Mouse (Mus musculus) intestine, postnatal 0 days (tissue): ENCODE measurements at regions not wholly inside any gene's neighbourhood (a gene's known extent, or its start where the extent isn't known, plus 50 kb on each side); places are given as distances from the start of the nearest gene placed in this dataset.

ENCODE experiments used
- ATAC-seq: fragments of 200-750 bp; cut with Nextera tagmentation; 2 replicates; pipeline ENCODE4 v1.8.0; 2017; ENCODE audit warnings: mild to moderate bottlenecking, moderate TSS enrichment, moderate library complexity
- H3K27ac ChIP-seq: fragments of 300-500 bp; sonication (generic); 2 replicates; pipeline ENCODE4 v1.5.1; 2014; ENCODE audit warnings: mild to moderate bottlenecking, low read depth, low read length, moderate library complexity
- H3K27me3 ChIP-seq: fragments of 300-500 bp; sonication (generic); replicated peaks from 2 replicates; pipeline ENCODE4 v1.6.1; 2014; ENCODE audit warnings: low read length, mixed read lengths; ENCODE audit not compliant: control insufficient read depth, insufficient read depth
- H3K36me3 ChIP-seq: fragments of 300-500 bp; sonication (generic); 2 replicates; pipeline ENCODE4 v1.6.1; 2014; ENCODE audit warnings: mild to moderate bottlenecking, moderate library complexity; ENCODE audit not compliant: control insufficient read depth, insufficient read depth
- H3K4me1 ChIP-seq: fragments of 300-500 bp; sonication (generic); replicated peaks from 2 replicates; pipeline ENCODE4 v1.6.1; 2014; ENCODE audit warnings: antibody characterized with exemption, low read length, mixed read lengths; ENCODE audit not compliant: control insufficient read depth, insufficient read depth
- H3K4me2 ChIP-seq: fragments of 300-500 bp; sonication (generic); replicated peaks from 2 replicates; pipeline ENCODE4 v1.6.1; 2014; ENCODE audit warnings: low read depth, mild to moderate bottlenecking, moderate library complexity
- H3K4me3 ChIP-seq: fragments of 300-500 bp; sonication (generic); 2 replicates; pipeline ENCODE4 v1.5.1; 2014; ENCODE audit warnings: low read depth, low read length
- H3K9ac ChIP-seq: fragments of 300-500 bp; sonication (generic); 2 replicates; pipeline ENCODE4 v1.6.1; 2014; ENCODE audit warnings: mild to moderate bottlenecking, low read depth, low read length
- H3K9me3 ChIP-seq: fragments of 300-500 bp; sonication (generic); 2 replicates; pipeline ENCODE4 v1.6.1; 2016; ENCODE audit warnings: mixed run types; ENCODE audit not compliant: control insufficient read depth
- CTCF ChIP-seq: sonication (generic); IDR thresholded peaks from 2 replicates; pipeline ENCODE4 v1.5.1; 2016; ENCODE audit warnings: low read depth, mild to moderate bottlenecking, control low read depth, antibody characterized with exemption, moderate library complexity
- WGBS: fragments of 180-500 bp; shearing (Covaris S2); extraction: QIAGEN DNeasy Blood & Tissue Kit; methylation state at CpG from one replicate; pipeline ENCODE4 v1.1.7; 2014; 5-methylcytosine and 5-hydroxymethylcytosine counted together

- no peak for ATAC-seq
- 55% methylated on average over 2 of the region's 2 CpGs for WGBS
- TF ChIP-seq CTCF, result no peak
These were observed 99.3 kb upstream of the Gm4791 start for GRCm38 (mm10) chr9:46899283-46899682.

GRCm38 (mm10) chr9:46898120-46898519, 100.4 kb upstream of the Gm4791 start:
- Histone ChIP-seq H3K4me1 (no peaks in the 10 kb centered on the region), H3K9ac (no peak overlapping the region), H3K4me3 (no peak overlapping the region), H3K4me2 (no peak overlapping the region), H3K27me3 (no peaks in the 10 kb centered on the region), H3K27ac (no peak overlapping the region), H3K36me3 (no peaks in the 10 kb centered on the region), H3K9me3 (no peaks in the 10 kb centered on the region)
- WGBS, result 73% methylated on average over 3 of the region's 3 CpGs
- ATAC-seq, result no peak
- no peak for TF ChIP-seq CTCF

More at GRCm38 (mm10) chr9:46899283-46899682, 99.3 kb upstream of the Gm4791 start:
- no peaks in the 10 kb centered on the region for H3K27me3 ChIP-seq
- no peaks in the 10 kb centered on the region for H3K36me3 ChIP-seq
- no peak overlapping the region for H3K27ac ChIP-seq
- H3K4me1 ChIP-seq, result no peaks in the 10 kb centered on the region
- H3K9me3 ChIP-seq, result no peaks in the 10 kb centered on the region
- H3K9ac ChIP-seq, result no peak overlapping the region
- no peak overlapping the region for H3K4me2 ChIP-seq
- H3K4me3 ChIP-seq, result no peak overlapping the region

GRCm38 (mm10) chr9:46891829-46892228, 106.7 kb upstream of the Gm4791 start:
- no peak for TF ChIP-seq CTCF
- ATAC-seq, result no peak
- Histone ChIP-seq H3K4me3 (no peak overlapping the region), H3K27ac (no peak overlapping the region), H3K9ac (no peak overlapping the region), H3K27me3 (no peaks in the 10 kb centered on the region), H3K4me2 (no peak overlapping the region), H3K4me1 (no peaks in the 10 kb centered on the region), H3K9me3 (no peaks in the 10 kb centered on the region), H3K36me3 (no peaks in the 10 kb centered on the region)
- WGBS, result 55% methylated on average over 1 of the region's 1 CpGs

- WGBS, result 84% methylated on average over 4 of the region's 4 CpGs
- Histone ChIP-seq H3K9ac (no peak overlapping the region), H3K9me3 (no peaks in the 10 kb centered on the region), H3K36me3 (no peaks in the 10 kb centered on the region), H3K4me2 (no peak overlapping the region), H3K27ac (no peak overlapping the region), H3K27me3 (no peaks in the 10 kb centered on the region), H3K4me1 (no peaks in the 10 kb centered on the region), H3K4me3 (no peak overlapping the region)
- no peak for TF ChIP-seq CTCF
- ATAC-seq, result no peak
These were observed 108.4 kb upstream of the Gm4791 start for GRCm38 (mm10) chr9:46889933-46890662.

- H3K9me3 ChIP-seq, result no peaks in the 10 kb centered on the region
- H3K36me3 ChIP-seq, result no peaks in the 10 kb centered on the region
- no peak overlapping the region for H3K9ac ChIP-seq
- H3K27me3 ChIP-seq, result no peaks in the 10 kb centered on the region
- no peak overlapping the region for H3K4me3 ChIP-seq
- H3K4me1 ChIP-seq, result no peaks in the 10 kb centered on the region
- ATAC-seq, result no peak
- no peak for TF ChIP-seq CTCF
- WGBS, result 89% methylated on average over 8 of the region's 8 CpGs
- H3K4me2 ChIP-seq, result no peak overlapping the region
- H3K27ac ChIP-seq, result no peak overlapping the region
These were observed 127.1 kb upstream of the Gm4791 start for GRCm38 (mm10) chr9:46871211-46871994.

GRCm38 (mm10) chr9:46863934-46864333, 134.6 kb upstream of the Gm4791 start:
- Histone ChIP-seq H3K27ac (no peak overlapping the region), H3K9me3 (no peaks in the 10 kb centered on the region), H3K27me3 (no peaks in the 10 kb centered on the region), H3K9ac (no peak overlapping the region), H3K4me1 (no peaks in the 10 kb centered on the region), H3K36me3 (no peaks in the 10 kb centered on the region), H3K4me2 (no peak overlapping the region), H3K4me3 (no peak overlapping the region)
- no peak for ATAC-seq
- TF ChIP-seq CTCF, result no peak
- WGBS, result 36% methylated on average over 4 of the region's 4 CpGs
